Mouse (Mus musculus): Measurements from ENCODE around the gene Exoc8.

GRCm38 (mm10) chr8:124923971-124924652 lies 26.6 kb upstream of the Exoc8 start:
- TF ChIP-seq GATA1 (IDR thresholded peaks at IDR 0.05; ENCODE audit: low read length) = no peak
- TF ChIP-seq TAL1 (IDR thresholded peaks at IDR 0.05; ENCODE audit: low read length) = no peak

Measured in erythroblast, embryonic 14.5 days (primary cell).